Mouse (Mus musculus): ENCODE measurements around the gene Rpl3.

GRCm38 (mm10) chr15:80112499-80112898 is 20.8 kb upstream of the Rpl3 start:
- TF ChIP-seq CTCF (IDR thresholded peaks at IDR 0.05; ENCODE audit: borderline replicate concordance, insufficient read depth, low read depth, low read length) (peak; percentile 19; the same call in 1 of the 2 replicates), POLR2A (IDR thresholded peaks at IDR 0.05; ENCODE audit: borderline replicate concordance, insufficient read depth, low read length) (no peak)

Data from cerebellum, adult 2 months (tissue).